Comparison of ENCODE assay signal across 7 mouse cellular contexts in the genomic region with DNA sequence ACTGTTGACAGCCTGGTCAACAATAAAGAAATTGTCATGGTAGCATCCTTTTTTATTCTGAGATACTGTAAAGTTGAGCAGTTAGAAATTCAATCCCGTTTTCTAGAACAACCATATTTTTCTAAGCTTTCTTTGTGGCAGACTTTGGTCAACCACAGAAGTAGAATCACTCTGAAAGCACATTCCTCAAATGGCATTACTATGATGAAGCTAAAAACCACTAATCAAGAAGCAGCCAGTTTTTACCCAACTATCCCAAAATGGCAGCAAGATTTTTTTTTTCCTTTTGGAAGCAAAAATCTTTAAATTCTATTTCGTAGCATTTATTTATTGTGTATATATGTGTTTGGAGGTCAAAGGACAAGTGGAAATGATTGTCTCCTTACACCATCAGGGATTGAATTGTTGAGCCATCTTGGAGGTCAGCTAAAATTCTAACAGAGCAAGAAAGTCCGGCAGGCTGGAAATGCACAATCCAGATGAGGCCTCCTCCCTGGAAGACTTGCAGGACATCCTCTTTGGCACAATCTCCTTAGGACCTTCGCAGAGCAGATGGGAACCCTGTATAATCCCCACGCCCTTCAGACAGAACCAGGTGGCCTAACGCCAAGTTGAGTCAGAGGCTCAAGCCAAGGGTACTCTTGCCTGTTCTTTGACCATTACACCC. TPM values are rescaled to one million over a fixed set of nuclear protein-coding genes. Genes with fewer than 3 reads are reported as not detected.
DNase-seq lines count a peak whose midpoint lies in the region; ATAC-seq lines count a peak whose summit lies in the region.

No protein-coding gene starts in this region.

- peaks cover 20% of the 10 kb centered on the region for H3K4me1 ChIP-seq in lung, embryonic 16.5 days (replicated peaks; ENCODE audit: control insufficient read depth, insufficient read depth, low read length)
- peaks cover 15% of the 10 kb centered on the region for H3K4me1 ChIP-seq in embryonic facial prominence, embryonic 15.5 days
- H3K4me1 ChIP-seq in limb, embryonic 12.5 days (replicated peaks), result peaks cover 19% of the 10 kb centered on the region
- peaks cover 9% of the 10 kb centered on the region; the same call in 1 of the 2 replicates for H3K4me1 ChIP-seq in stomach, embryonic 14.5 days (ENCODE audit: control insufficient read depth, insufficient read depth, low read length)

- peak overlapping the region; percentile 79 for H3K27ac ChIP-seq in lung, embryonic 16.5 days (ENCODE audit: low read length)
- peak overlapping the region; percentile 94 for H3K27ac ChIP-seq in embryonic facial prominence, embryonic 15.5 days (replicated peaks)
- peak overlapping the region; percentile 81 for H3K27ac ChIP-seq in limb, embryonic 12.5 days
- H3K27ac ChIP-seq in stomach, embryonic 14.5 days (ENCODE audit: low read length), result peak overlapping the region; percentile 84

- no peaks in the 10 kb centered on the region for H3K9me3 ChIP-seq in lung, embryonic 16.5 days (ENCODE audit: control insufficient read depth, low read length)
- no peaks in the 10 kb centered on the region for H3K9me3 ChIP-seq in embryonic facial prominence, embryonic 15.5 days (replicated peaks)
- H3K9me3 ChIP-seq in limb, embryonic 12.5 days, result no peaks in the 10 kb centered on the region
- H3K9me3 ChIP-seq in stomach, embryonic 14.5 days (ENCODE audit: control insufficient read depth, low read depth, low read length), result no peaks in the 10 kb centered on the region

- peak overlapping the region; percentile 90 for H3K4me3 ChIP-seq in lung, embryonic 16.5 days (ENCODE audit: low read length)
- H3K4me3 ChIP-seq in embryonic facial prominence, embryonic 15.5 days (replicated peaks), result peak overlapping the region; percentile 97
- peak overlapping the region; percentile 80 for H3K4me3 ChIP-seq in limb, embryonic 12.5 days (replicated peaks)
- H3K4me3 ChIP-seq in stomach, embryonic 14.5 days (ENCODE audit: low read depth, low read length), result peak overlapping the region; percentile 26

- H3K36me3 ChIP-seq in lung, embryonic 16.5 days (ENCODE audit: control insufficient read depth, insufficient read depth, low read length), result no peaks in the 10 kb centered on the region
- H3K36me3 ChIP-seq in embryonic facial prominence, embryonic 15.5 days, result no peaks in the 10 kb centered on the region
- H3K36me3 ChIP-seq in limb, embryonic 12.5 days, result no peaks in the 10 kb centered on the region
- no peaks in the 10 kb centered on the region for H3K36me3 ChIP-seq in stomach, embryonic 14.5 days (ENCODE audit: control insufficient read depth, insufficient read depth, low read length)

- WGBS in lung, embryonic 16.5 days, result 23% methylated on average over 6 of the region's 6 CpGs
- WGBS in embryonic facial prominence, embryonic 15.5 days, result 22% methylated on average over 6 of the region's 6 CpGs
- WGBS in limb, embryonic 12.5 days, result 34% methylated on average over 6 of the region's 6 CpGs
- 30% methylated on average over 6 of the region's 6 CpGs for WGBS in stomach, embryonic 14.5 days

- DNase-seq in lung, postnatal 14 days, result no peak
- no peak for DNase-seq in urinary bladder, adult 2 months (ENCODE audit: low spot score)

- peak overlapping the region; percentile 49; the same call in 1 of the 2 replicates for H3K9ac ChIP-seq in lung, embryonic 16.5 days (ENCODE audit: low read length)
- peak overlapping the region; percentile 35; the same call in 1 of the 2 replicates for H3K9ac ChIP-seq in embryonic facial prominence, embryonic 15.5 days
- H3K9ac ChIP-seq in limb, embryonic 12.5 days (replicated peaks), result peak overlapping the region; percentile 45
- H3K9ac ChIP-seq in stomach, embryonic 14.5 days (replicated peaks; ENCODE audit: low read depth, low read length), result no peak overlapping the region; the same call in 1 of the 2 replicates

- no peak; the same call in 1 of the 2 replicates for ATAC-seq in lung, embryonic 16.5 days (ENCODE audit: low read depth)
- no peak for ATAC-seq in embryonic facial prominence, embryonic 15.5 days (ENCODE audit: insufficient number of reproducible peaks, low FRiP score, low TSS enrichment, low read depth)
- no peak for ATAC-seq in limb, embryonic 12.5 days (ENCODE audit: insufficient number of reproducible peaks, insufficient read depth, low FRiP score, low TSS enrichment, low read depth)
- ATAC-seq in stomach, embryonic 14.5 days (ENCODE audit: insufficient number of reproducible peaks, insufficient read depth, low FRiP score, low read depth), result no peak; the same call in 1 of the 2 replicates
- no peak for ATAC-seq in granulocyte monocyte progenitor cell, adult 5-6 weeks (replicated peaks; ENCODE audit: poor library complexity, severe bottlenecking)

- peak overlapping the region; percentile 53 for H3K4me2 ChIP-seq in lung, embryonic 16.5 days (ENCODE audit: low read depth, low read length)
- H3K4me2 ChIP-seq in embryonic facial prominence, embryonic 15.5 days (replicated peaks), result peak overlapping the region; percentile 55
- peak overlapping the region; percentile 60 for H3K4me2 ChIP-seq in limb, embryonic 12.5 days
- H3K4me2 ChIP-seq in stomach, embryonic 14.5 days (replicated peaks; ENCODE audit: low read depth, low read length), result peak overlapping the region; percentile 37

- H3K27me3 ChIP-seq in lung, embryonic 16.5 days (ENCODE audit: control insufficient read depth, insufficient read depth, low read depth, low read length), result no peaks in the 10 kb centered on the region
- no peaks in the 10 kb centered on the region for H3K27me3 ChIP-seq in embryonic facial prominence, embryonic 15.5 days
- no peaks in the 10 kb centered on the region for H3K27me3 ChIP-seq in limb, embryonic 12.5 days
- H3K27me3 ChIP-seq in stomach, embryonic 14.5 days (ENCODE audit: control insufficient read depth, insufficient read depth, low read length), result no peaks in the 10 kb centered on the region

RNA-seq across cellular contexts. Expression of a gene that starts 0.8 kb away (rescaled TPM):
- 231 and 237 TPM in 2 replicates for polyA plus RNA-seq in lung, embryonic 16.5 days (2015; fragmentation: Nextera tagmentation; extraction: Ambion mirVana)
- polyA plus RNA-seq in embryonic facial prominence, embryonic 15.5 days (2015; fragmentation: Nextera tagmentation; extraction: Ambion mirVana), result 121 and 124 TPM in 2 replicates
- polyA plus RNA-seq in limb, embryonic 12.5 days (2016; fragmentation: Nextera tagmentation; extraction: Ambion mirVana), result 107 TPM in 2 replicates
- polyA plus RNA-seq in stomach, embryonic 14.5 days (2014; fragmentation: Nextera tagmentation; extraction: Ambion mirVana), result 173 and 178 TPM in 2 replicates
- 52.0 and 56.9 TPM in 2 replicates for polyA plus RNA-seq in urinary bladder, adult 2 months (2012; rRNA removed)
- 61.1 and 85.1 TPM in 2 replicates for total RNA-seq in granulocyte monocyte progenitor cell, adult 5-6 weeks (2014; fragmentation: Nextera tagmentation)
- total RNA-seq in granulocyte monocyte progenitor cell, adult 5-6 weeks (2017), result 72.9 and 90.6 TPM in 2 replicates

Comparison
In these comparisons a context has a peak if more than half of its experiments do, and no peak if none do; other contexts are left out.
1. H3K4me3 ChIP-seq: peak in every context shown above with its lines; median percentile 97 in embryonic facial prominence, embryonic 15.5 days; 90 in lung, embryonic 16.5 days; 80 in limb, embryonic 12.5 days; 26 in stomach, embryonic 14.5 days.